Mouse (Mus musculus) CH12.LX (cell line): Measurements from ENCODE around the gene Dtd1. TPM values are rescaled to one million over a fixed set of nuclear protein-coding genes. Genes with fewer than 3 reads are reported as not detected.

Experiments
- DNase-seq: peaks from one replicate; pipeline ENCODE4 v3.0.0-alpha.2; 2013; ENCODE audit errors: extremely low read depth
- H3K27ac ChIP-seq: 2 replicates; pipeline ENCODE4 v1.5.1; 2012; ENCODE audit warnings: low read depth, mild to moderate bottlenecking, control low read depth, moderate library complexity; ENCODE audit not compliant: insufficient read depth
- H3K27me3 ChIP-seq: replicated peaks from 2 replicates; pipeline ENCODE3; 2012; ENCODE audit warnings: inconsistent platforms
- H3K36me3 ChIP-seq, 2 experiments: replicated peaks in 1 of 2; 2 replicates each; pipeline versions ENCODE3 to v1.6.1; 2012; ENCODE audit warnings: inconsistent platforms in 1 of 2, low read length in 1 of 2, mild to moderate bottlenecking in 1 of 2, mixed read lengths in 1 of 2, moderate library complexity in 1 of 2; ENCODE audit not compliant: control insufficient read depth in 1 of 2, insufficient read depth in 1 of 2
- H3K4me1 ChIP-seq, 2 experiments: 2 replicates each; pipeline ENCODE4 v1.6.1; 2012; ENCODE audit warnings: inconsistent platforms in 1 of 2, moderate library complexity in 1 of 2; ENCODE audit not compliant: insufficient read depth in 2 of 2, control insufficient read depth in 1 of 2
- H3K4me2 ChIP-seq: 2 replicates; pipeline ENCODE4 v1.6.1; 2012; ENCODE audit warnings: low read depth, mild to moderate bottlenecking, control low read depth; ENCODE audit not compliant: poor library complexity, insufficient read depth, severe bottlenecking
- H3K4me3 ChIP-seq, 3 experiments: fragments of 150-350 bp in 1 of 3; sonication (generic) in 1 of 3; replicated peaks in 1 of 3; 2 replicates each; pipeline versions ENCODE3 to v1.5.1; 2011 to 2012; ENCODE audit warnings: low read depth in 2 of 3, low read length in 2 of 3, mild to moderate bottlenecking in 2 of 3, moderate library complexity in 2 of 3, control low read depth in 1 of 3, improper control_type of control experiment in 1 of 3, inconsistent platforms in 1 of 3, mixed read lengths in 1 of 3; ENCODE audit not compliant: poor library complexity in 1 of 3
- H3K79me2 ChIP-seq: replicated peaks from 2 replicates; pipeline ENCODE4 v1.6.1; 2012; ENCODE audit warnings: mild to moderate bottlenecking, moderate library complexity; ENCODE audit not compliant: control insufficient read depth, poor library complexity, insufficient read depth, severe bottlenecking; ENCODE audit errors: extremely low read depth
- H3K9ac ChIP-seq: 2 replicates; pipeline ENCODE4 v1.6.1; 2012; ENCODE audit warnings: low read depth, mild to moderate bottlenecking, control low read depth, moderate library complexity; ENCODE audit not compliant: insufficient read depth
- H3K9me3 ChIP-seq: replicated peaks from 2 replicates; pipeline ENCODE3; 2012; ENCODE audit warnings: low read length, inconsistent platforms, mixed read lengths
- CHD1 ChIP-seq: IDR thresholded peaks from 2 replicates; pipeline ENCODE4 v1.6.1; 2012; ENCODE audit warnings: low read depth, low read length, improper control_type of control experiment, inconsistent platforms
- EP300 ChIP-seq: IDR thresholded peaks from 2 replicates; pipeline ENCODE4 v1.6.1; 2011; ENCODE audit warnings: low read length, improper control_type of control experiment
- HCFC1 ChIP-seq: IDR thresholded peaks from 2 replicates; pipeline ENCODE4 v1.6.1; 2012; ENCODE audit warnings: low read depth, mild to moderate bottlenecking, inconsistent platforms, low read length, improper control_type of control experiment
- JUND ChIP-seq: conservative IDR thresholded peaks from 2 replicates; pipeline ENCODE4 v1.6.1; 2011; ENCODE audit warnings: low read depth, low read length, improper control_type of control experiment
- MAFK ChIP-seq: IDR thresholded peaks from 2 replicates; pipeline ENCODE4 v1.6.1; 2011; ENCODE audit warnings: low read length, improper control_type of control experiment; ENCODE audit not compliant: insufficient replicate concordance
- MXI1 ChIP-seq: IDR thresholded peaks from 2 replicates; pipeline ENCODE4 v1.6.1; 2011; ENCODE audit warnings: mild to moderate bottlenecking, low read depth, low read length, improper control_type of control experiment
- MYC ChIP-seq: IDR thresholded peaks from 2 replicates; pipeline ENCODE4 v1.6.1; 2011; ENCODE audit warnings: low read depth, mild to moderate bottlenecking, improper control_type of control experiment, low read length
- NELFE ChIP-seq: IDR thresholded peaks from 2 replicates; pipeline ENCODE4 v1.6.1; 2011; ENCODE audit warnings: low read depth, low read length, improper control_type of control experiment
- PAX5 ChIP-seq: IDR thresholded peaks from 2 replicates; pipeline ENCODE4 v1.6.1; 2012; ENCODE audit warnings: low read length, inconsistent platforms, mixed read lengths
- RAD21 ChIP-seq: IDR thresholded peaks from 2 replicates; pipeline ENCODE4 v1.6.1; 2011; ENCODE audit warnings: low read depth, mild to moderate bottlenecking, low read length, improper control_type of control experiment, moderate library complexity
- SIN3A ChIP-seq: IDR thresholded peaks from 2 replicates; pipeline ENCODE4 v1.6.1; 2012; ENCODE audit warnings: low read length, improper control_type of control experiment, inconsistent platforms
- SMC3 ChIP-seq: IDR thresholded peaks from 2 replicates; pipeline ENCODE4 v1.6.1; 2011; ENCODE audit warnings: low read depth, low read length, improper control_type of control experiment
- USF1 ChIP-seq: IDR thresholded peaks from 2 replicates; pipeline ENCODE4 v1.6.1; 2014; ENCODE audit warnings: low read depth, mild to moderate bottlenecking, inconsistent platforms, low read length, improper control_type of control experiment
- USF2 ChIP-seq: conservative IDR thresholded peaks from 2 replicates; pipeline ENCODE4 v1.6.1; 2011; ENCODE audit warnings: low read depth, low read length, improper control_type of control experiment
- ZMIZ1 ChIP-seq: IDR thresholded peaks from 2 replicates; pipeline ENCODE4 v1.6.1; 2012; ENCODE audit warnings: low read depth, mild to moderate bottlenecking, inconsistent platforms, low read length, improper control_type of control experiment
- ZNF384 ChIP-seq: IDR thresholded peaks from 2 replicates; pipeline ENCODE4 v1.6.1; 2012; ENCODE audit warnings: low read depth, low read length, improper control_type of control experiment, inconsistent platforms
- dilution Hi-C: fragments of 300-500 bp; cut with MboI; formaldehyde crosslinking; loops from 2 replicates; pipeline ENCODE4 v1.14.3; 2020; ENCODE audit warnings: low sequenced_read_pairs; ENCODE audit not compliant: extremely low pct_unique_long_range_greater_than_20kb, extremely low pct_ligation_motif_present
- in situ Hi-C: fragments of 300-500 bp; cut with MboI; formaldehyde crosslinking; loops from 3 replicates; pipeline ENCODE4 v1.14.3; 2019; ENCODE audit warnings: low sequenced_read_pairs, low pct_ligation_motif_present, low pct_unique_long_range_greater_than_20kb, mixed read lengths
- polyA plus RNA-seq: library from polyadenylated mRNA; unstranded; fragments of >175 nt; gene quantifications from 2 replicates; pipeline ENCODE4 v1.2.1, GENCODE M21; 2012; ENCODE audit warnings: low read depth; ENCODE audit not compliant: insufficient read length
- total RNA-seq, 2 experiments: library from RNA; depleted of rRNA; stranded (reverse); fragments of 300-350 nt in 1 of 2; fragments of >200 nt in 1 of 2; gene quantifications; 2 replicates each; pipeline ENCODE4 v1.2.3; 2012 to 2014

The Dtd1 gene
- total and polyA plus RNA-seq, 3 experiments = 42.7 to 47.8 (median 43.3) TPM

DNA sequence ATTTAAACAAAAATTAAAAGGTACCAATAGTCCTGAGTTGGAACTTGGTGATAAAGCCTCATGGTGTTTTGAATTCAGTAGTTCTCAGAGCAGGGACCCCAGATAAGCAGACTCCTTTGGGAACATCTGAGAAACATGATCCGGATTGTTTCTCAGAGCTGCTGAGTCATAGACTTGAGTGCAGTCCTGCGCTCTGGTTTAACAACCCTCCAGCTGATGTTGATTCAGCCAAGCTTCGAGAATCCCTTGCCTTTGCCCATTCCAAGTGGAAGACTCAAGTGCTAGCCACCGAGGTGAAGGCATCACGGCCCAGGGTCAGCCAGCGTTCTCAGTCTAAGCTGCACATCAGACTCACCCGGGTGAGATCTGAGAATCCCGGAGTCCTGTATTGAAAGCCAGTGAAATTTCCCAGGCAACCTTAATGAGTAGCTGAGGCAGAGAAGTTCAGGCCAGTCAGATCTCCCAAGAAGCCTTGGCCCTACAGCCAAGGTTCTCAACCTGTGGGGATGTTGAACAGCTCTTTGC lies 175.0 kb downstream of the Dtd1 start:
- no peaks in the 10 kb centered on the region for H3K27me3 ChIP-seq
- H3K36me3 ChIP-seq = no peaks in the 10 kb centered on the region
- H3K9me3 ChIP-seq = no peaks in the 10 kb centered on the region
- H3K4me2 ChIP-seq = no peak overlapping the region
- dilution Hi-C loops (no loop called here), in situ Hi-C loops (no loop called here)
- H3K4me1 ChIP-seq = no peaks in the 10 kb centered on the region
- no peak for DNase-seq
- no peak overlapping the region for H3K9ac ChIP-seq
- H3K27ac ChIP-seq = no peak overlapping the region
- no peak overlapping the region for H3K4me3 ChIP-seq
- TF ChIP-seq MAFK = no peak
- no peak for TF ChIP-seq USF2
- no peak for TF ChIP-seq USF1
- no peak for TF ChIP-seq PAX5
- no peak for TF ChIP-seq HCFC1
- TF ChIP-seq NELFE = no peak
- no peak for TF ChIP-seq EP300
- no peak for TF ChIP-seq MYC
- TF ChIP-seq ZMIZ1 = no peak
- no peak for TF ChIP-seq JUND
- TF ChIP-seq SIN3A = no peak
- TF ChIP-seq SMC3 = no peak
- TF ChIP-seq ZNF384 = no peak
- no peaks in the 10 kb centered on the region for H3K79me2 ChIP-seq

GRCm38 (mm10) chr2:144775626-144776025 lies 175.9 kb downstream of the Dtd1 start:
- TF ChIP-seq CHD1 (no peak), PAX5 (no peak), NELFE (no peak), EP300 (no peak), RAD21 (no peak), MXI1 (no peak), ZMIZ1 (no peak)
- Histone ChIP-seq H3K4me1 (no peaks in the 10 kb centered on the region), H3K9ac (no peak overlapping the region), H3K9me3 (no peaks in the 10 kb centered on the region), H3K36me3 (no peaks in the 10 kb centered on the region), H3K4me3 (no peak overlapping the region), H3K79me2 (no peaks in the 10 kb centered on the region), H3K27me3 (no peaks in the 10 kb centered on the region), H3K27ac (no peak overlapping the region), H3K4me2 (no peak overlapping the region)
- dilution Hi-C loops (no loop called here), in situ Hi-C loops (no loop called here)
- no peak for DNase-seq
